Mouse (Mus musculus): ENCODE measurements around the gene Lipt2. TPM values are rescaled to one million over a fixed set of nuclear protein-coding genes. Genes with fewer than 3 reads are reported as not detected.
A peak's percentile ranks its signal among the peaks of the same experiment; 100 is the strongest.

The Lipt2 gene
- total RNA-seq, 4 experiments from 2014 or later = 3.7 to 6.4 (median 5.3) TPM

DNA sequence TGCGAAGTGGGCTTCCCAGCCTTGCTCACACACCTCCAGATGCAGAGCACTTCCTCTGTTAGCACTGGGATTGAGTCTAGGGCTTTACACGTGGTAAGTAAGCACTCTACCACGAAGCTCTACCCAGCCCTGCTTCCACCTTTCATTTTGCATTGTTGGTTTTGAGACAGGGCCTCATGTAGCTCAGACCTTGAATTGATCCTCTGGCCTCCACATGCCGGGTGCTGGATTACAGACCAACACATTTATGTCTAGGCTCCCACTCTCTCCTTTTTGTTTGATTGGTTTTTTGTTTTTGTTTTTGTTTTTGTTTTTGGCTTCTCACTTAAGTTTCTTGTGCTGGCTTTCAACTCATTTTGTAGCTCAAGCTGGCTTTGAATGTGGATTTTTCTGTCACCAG lies 11.7 kb downstream of the Lipt2 start:
- DNase-seq (ENCODE audit: low spot score in 2 of 2) = no peak

DNA sequence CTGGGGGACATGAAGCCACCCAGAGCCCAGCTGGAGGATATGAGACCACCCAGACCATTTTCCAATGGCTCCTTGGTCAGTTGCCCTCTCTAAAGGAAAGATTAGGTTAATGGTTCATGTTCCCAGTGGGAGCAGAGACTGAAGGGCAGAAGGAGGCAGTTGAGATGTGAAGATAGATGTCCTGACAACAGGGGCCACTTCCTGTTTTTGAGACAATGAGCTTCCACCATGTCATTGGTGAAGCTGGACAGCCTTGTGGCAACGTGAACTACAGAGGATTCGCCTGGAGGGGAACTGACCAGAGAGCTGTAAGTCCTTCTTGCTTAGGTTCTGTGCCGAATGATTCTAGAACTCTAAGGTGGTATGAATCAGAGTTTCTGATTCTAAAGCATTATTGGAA lies 17.2 kb downstream of the Lipt2 start, which contains the start of gene Kcne3:
Kcne3 (plus strand) TSS at position 234 of the 400 bp plus-strand sequence.
- DNase-seq (ENCODE audit: low spot score in 2 of 2) = no peak

DNA sequence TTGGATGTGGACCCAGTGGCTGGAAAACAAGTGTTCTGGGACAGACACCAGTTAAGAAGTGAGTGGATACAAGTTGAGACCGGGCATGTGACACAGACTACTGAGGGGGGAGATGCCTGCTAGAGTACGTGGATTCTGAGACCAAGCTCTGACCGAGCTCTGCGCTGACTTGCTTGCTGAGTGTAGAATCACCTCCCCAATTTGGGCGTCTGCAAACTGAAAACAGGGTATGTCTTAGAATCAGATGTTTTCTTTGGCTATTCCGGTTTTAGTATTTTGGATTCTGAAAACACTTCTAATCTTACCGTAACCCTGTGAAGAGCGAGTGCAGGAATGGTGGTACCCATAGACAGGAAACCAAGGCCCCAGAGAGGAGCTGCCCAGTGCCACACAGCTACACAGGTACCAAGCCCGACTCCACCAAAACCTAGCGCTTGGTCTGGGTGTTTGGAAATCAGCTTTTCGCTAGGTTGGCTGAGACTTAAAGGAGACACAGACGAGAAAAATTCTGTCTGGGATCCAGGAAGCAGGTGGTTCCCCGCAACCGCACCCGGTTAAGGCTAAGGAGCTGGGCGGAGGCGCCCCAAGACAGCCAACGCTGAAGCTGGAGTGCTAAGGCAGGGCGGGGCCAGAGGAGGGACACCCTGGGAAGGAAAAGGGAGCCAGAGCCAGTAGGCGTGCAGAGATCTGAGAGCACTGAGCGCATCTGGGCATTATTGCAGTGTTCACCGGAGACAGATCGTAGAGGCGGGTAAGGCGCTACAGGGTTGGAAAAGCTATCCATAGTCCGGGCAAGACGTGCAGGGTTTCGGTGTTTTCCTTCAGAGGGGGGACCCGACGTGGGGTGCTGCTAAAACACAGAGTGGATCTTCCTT lies 19.2 kb downstream of the Lipt2 start:
- peak; percentile 18 to 47 for DNase-seq (ENCODE audit: low spot score in 2 of 2)

DNA sequence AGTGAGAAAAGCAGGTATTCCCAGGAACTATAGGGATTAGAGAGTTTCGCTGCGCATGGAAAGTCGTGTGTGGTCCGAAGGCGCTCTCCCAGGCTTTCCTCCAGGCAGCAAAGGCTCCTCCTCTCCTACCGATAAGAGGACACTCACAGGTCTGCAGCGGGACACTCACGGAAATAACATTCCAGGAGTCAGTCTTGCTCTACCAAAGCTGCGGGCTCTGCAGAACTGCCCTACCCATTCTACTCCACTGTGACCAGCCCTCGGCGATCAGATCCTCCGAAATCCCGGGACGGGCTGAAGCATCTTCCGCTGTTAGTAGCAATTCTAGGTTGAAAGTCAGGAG lies 19.8 kb downstream of the Lipt2 start:
- DNase-seq (ENCODE audit: low spot score in 2 of 2) = peak in 1 of 2 experiments; percentile 4

DNA sequence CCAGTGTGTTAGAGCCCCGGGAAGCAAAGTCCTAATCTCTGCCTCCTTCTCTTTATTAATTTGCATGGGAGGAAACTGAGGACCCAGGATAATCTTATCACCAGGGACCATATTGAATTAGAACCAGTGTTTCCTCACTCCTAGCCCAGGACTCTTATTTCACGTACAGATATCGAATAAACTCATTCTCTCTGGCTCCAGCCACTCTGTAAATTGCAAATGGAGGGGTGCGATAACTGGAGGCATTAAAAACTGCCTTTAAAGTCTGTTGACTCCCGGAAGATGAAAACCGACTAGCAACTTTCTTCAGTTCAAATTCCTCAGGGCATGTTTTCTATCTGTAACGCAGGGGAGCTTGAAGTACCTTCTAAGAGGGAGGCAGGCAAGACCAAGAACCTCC lies 20.3 kb downstream of the Lipt2 start:
- no peak for DNase-seq (ENCODE audit: low spot score in 2 of 2)

DNA sequence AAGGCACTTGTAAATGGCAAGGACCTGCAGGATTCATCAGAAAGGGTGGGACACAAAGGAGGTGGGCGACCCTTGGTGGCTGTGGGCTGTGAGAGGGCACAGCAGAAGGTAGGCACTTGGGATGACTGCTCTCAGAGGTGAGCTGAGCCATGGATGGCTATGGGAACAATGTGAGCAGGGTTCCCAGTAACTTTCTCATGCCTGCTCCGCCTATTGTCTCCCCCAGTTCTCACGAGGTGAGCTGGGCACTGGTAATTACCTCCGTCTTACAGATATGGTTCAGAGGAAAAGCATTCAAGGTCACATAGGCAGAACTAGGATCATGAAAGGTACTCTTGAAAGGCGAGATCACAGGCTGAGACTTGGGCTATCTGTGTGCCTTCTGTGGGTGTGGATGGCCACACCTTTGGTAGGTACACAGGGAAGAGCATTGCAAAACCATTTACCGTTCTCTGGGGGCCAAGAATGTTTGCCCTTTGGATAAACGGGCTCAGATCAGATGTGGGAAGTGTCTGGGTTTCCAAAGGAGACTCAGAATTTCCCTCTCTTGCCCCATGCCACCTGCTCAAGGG lies 20.8 kb downstream of the Lipt2 start:
- no peak for DNase-seq (ENCODE audit: low spot score in 2 of 2)

DNA sequence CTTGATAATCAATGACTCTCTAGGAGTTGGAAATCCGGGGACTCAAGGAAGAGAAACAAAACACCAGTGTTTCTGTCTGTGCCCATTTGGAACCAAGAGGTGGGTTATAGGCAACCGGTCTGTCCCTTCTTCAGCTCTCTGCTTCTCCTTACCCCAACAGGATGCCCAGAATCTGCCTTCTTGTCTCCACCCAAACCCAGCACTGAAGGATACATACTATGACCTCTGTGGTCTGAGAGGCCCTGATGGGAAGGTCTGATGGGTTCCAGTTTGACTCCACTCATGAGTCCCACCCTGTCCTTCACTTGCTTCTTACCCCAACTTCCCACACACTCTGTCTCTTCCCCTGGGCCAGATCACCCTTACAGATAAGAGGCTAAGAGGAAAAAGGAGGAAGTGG lies 22.1 kb downstream of the Lipt2 start:
- no peak for DNase-seq (ENCODE audit: low spot score in 2 of 2)

DNA sequence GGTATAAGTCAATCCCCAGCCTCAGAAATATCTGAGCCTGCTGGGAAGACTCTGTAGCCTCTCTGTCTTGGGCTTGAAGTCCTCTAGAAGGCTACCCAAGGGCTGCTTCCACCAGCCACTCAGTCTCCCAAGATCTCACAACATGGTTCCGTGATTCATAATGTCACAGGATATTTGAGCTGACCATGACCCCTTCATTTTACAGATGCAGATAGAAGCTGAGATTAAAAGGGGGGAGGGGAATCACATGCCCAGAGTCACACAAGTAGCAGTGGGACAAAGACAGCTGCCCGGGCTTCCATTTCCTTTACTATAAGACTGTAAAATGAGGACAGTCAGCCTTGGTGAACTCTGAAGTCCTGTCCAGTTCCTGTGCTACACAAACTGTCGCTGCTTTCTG lies 22.5 kb downstream of the Lipt2 start:
- no peak for DNase-seq (ENCODE audit: low spot score in 2 of 2)

DNA sequence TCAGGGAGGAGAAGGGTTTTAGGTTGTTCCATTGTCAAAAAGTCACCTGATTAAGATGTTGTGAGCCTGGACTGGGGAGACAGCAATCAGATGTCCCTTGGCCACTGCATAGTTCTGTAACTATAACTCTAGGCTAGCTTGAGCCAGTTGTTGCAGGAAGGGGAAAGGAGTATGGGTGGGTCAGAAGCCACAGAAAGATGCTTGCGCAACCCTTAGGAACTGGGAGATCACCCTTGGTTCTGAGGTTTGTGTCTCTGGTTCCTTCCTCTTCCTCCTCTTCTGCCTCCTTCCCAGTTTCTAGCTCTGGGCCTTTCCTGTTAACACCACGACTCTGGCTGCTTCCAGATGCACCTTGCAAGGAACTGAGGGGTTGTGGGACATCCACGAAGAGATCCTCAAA lies 23.3 kb downstream of the Lipt2 start:
- DNase-seq (ENCODE audit: low spot score in 2 of 2) = no peak

DNA sequence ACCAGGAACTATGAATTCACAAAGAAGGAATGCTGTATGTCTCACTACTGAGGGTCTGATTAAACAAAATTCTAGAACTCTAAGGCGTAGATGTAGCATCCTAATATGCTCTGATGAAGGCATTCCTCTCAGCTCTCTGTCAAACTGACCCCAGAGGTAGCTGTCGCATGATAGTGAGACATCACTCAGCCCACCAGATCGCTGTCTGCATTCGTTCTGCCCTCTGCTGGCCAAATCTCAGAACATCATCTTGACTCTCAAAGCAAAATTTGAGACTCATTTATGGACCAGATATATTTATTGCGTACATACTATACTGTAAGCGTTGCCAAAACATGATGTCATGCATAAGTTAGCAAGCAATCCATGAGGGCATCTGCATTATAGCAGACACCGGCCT lies 28.5 kb downstream of the Lipt2 start:
- peak in 1 of 2 experiments; percentile 7 for DNase-seq (ENCODE audit: low spot score in 2 of 2)

DNA sequence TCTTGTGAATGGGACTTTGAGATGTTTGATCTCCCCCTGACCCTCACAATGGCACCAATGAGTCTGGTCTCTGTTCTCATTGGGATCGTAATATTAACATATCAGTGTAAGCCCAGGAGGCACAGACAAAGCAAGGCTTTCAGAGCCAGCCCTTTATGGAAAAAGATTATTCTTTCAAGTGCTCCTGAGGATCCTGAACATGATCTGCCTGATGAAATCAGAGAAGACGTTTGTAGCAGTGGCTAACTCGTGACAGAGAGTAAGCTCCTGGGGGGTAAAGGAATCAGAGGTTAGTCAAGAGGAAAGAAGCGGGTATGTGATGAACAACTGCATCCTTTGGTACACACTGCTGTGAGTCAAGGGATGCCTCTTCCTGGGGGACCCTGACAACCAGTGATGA lies 31.1 kb downstream of the Lipt2 start:
- DNase-seq (ENCODE audit: low spot score in 2 of 2) = no peak

DNA sequence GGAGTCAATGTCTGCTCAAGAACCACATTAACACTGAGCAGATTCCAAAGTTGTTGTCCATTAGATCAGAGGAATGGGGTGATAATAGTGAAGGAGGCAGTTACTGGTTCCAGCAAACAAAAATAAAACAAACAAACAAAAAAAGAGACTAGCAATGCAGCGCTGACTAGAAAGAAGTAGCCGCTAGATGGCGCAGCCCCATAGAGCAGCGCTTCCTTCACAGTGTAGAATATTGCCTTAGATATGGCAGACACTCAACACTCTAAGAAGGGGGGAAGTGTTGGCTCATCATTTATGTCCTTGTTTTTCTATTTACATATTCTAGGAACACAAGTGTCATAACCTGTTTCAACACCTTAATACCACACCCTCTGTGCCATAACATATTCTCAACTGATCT lies 31.7 kb downstream of the Lipt2 start:
- no peak for DNase-seq (ENCODE audit: low spot score in 2 of 2)

DNA sequence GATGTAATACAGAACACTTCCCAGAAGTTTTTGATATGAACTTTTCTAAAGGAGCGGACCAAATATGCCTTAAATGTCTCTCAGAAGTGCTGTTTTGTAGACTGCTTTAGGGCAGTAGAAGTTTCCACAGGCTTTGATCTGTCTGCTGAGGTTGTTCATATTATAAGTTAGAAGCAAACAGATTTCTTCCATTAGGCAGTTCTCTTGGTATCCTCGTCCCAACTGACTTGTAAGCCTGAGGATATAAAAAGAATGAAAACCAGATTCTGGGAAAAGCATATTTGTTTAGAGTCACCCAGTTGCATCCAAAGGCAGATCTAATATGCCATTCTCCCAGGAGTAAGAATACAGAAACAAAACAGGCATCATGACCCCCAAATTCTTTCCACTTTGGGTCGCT lies 42.1 kb downstream of the Lipt2 start:
- no peak for DNase-seq (ENCODE audit: low spot score in 2 of 2)

DNA sequence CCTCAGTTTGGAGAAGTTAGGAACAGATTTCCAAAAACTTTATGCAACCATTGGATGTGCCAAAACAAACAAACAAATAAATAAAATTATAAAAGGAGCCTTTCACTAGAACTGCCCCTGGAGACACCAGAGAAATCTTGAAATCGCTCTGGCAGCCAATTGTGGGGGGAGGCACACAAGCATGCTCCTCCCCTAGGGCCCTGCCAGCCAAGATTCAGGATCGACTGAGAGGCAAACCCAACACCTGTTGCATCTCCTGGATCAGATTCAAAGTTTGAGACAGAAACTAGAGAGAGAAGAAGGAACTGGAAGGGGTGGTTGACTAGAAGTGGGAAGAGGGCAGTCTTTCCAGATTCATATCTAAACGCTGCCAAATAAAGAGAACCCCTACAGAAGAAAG lies 44.5 kb downstream of the Lipt2 start:
- no peak for DNase-seq (ENCODE audit: low spot score in 2 of 2)

DNA sequence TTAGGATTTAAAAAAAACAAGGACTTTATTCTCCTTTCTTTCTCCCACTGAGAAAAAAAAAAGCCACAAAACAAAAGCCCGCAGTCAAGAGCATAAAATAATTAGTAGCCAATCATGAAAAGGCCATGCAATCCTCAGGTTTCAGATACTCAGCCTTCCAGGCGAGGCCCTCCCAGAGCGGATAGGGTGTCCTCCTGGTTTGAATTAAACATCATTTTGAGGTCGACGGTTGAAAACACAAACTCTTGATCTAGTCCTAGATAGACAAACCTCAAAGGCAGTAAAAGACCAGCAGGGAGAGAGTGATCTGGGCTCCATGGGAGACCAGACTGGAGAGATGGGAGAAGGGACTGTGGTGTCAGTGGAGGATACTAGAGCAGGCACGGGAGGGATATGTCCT lies 45.8 kb downstream of the Lipt2 start:
- no peak for DNase-seq (ENCODE audit: low spot score in 2 of 2)

DNA sequence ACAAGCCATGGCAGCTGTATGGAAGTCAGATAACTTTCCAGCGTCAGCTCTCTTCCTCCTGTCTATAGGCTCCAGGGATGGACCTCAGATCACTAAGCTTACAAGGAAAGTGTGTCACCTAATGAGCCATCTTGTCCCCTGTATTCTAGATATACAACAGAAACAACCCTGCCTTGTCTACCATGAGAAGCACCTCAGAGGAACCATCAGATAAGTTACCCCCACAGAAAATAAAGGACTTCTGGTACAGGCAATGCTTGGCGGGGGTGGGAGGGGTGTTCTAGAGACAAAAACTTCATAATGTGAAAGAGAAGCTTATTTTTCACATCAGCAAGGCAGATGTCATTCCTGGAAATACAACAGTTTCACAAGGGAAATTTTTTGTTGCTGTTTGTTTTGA lies 47.1 kb downstream of the Lipt2 start:
- no peak for DNase-seq (ENCODE audit: low spot score in 2 of 2)

DNA sequence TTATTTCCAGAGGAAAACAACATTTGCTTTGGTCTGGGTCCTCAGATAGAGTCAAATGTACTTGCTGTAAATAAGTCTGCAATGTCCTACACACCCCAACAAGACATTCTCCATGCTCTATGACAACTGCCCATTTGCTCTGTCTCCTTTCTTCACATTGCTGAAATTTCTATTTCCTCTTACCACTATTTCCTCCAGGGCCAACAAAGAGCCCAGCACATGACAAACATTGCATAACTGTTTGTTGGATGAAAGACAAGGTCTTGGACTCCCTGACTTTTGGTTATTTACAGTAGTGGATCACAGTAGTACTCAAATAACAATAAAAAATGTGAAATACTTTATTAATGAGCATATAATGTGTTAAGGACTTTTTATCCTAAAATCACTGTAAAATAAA lies 48.8 kb downstream of the Lipt2 start:
- no peak for DNase-seq (ENCODE audit: low spot score in 2 of 2)

Other genes with a start within 250 kb of the Lipt2 start
- 10 to 100 TPM; 49.0 to 54.0 (median 51.9) TPM for gene Rnf169, start 178.8 kb upstream of the Lipt2 start, total RNA-seq (2022)
- under 1 TPM; 0.19 to 0.61 (median 0.48) TPM for gene Chrdl2, start 153.1 kb upstream of the Lipt2 start, total RNA-seq (2022)
- 10 to 100 TPM; 33.3 to 37.1 (median 35.6) TPM for gene Pold3, start 37.7 kb upstream of the Lipt2 start, total RNA-seq (2022)
- under 1 TPM in 2 of 4 experiments, not detected in 2; 0.41 to 0.84 TPM for gene Kcne3, start 17.2 kb downstream of the Lipt2 start, total RNA-seq (2022)
- gene Pgm2l1, start 68.1 kb downstream of the Lipt2 start, total RNA-seq (2022) = 100 to 1,000 TPM; 218 to 244 (median 229) TPM
- gene P4ha3, start 126.2 kb downstream of the Lipt2 start, total RNA-seq (2022) = 1 to 10 TPM; 4.4 to 8.6 (median 6.8) TPM
- 10 to 100 TPM; 19.9 to 27.9 (median 25.3) TPM for gene C2cd3, start 213.0 kb downstream of the Lipt2 start, total RNA-seq (2022)
- gene Ppme1, start 213.0 kb downstream of the Lipt2 start, total RNA-seq (2022) = 100 to 1,000 TPM; 187 to 234 (median 214) TPM